Mouse (Mus musculus): ENCODE data around the gene Phrf1. TPM values are rescaled to one million over a fixed set of nuclear protein-coding genes. Genes with fewer than 3 reads are reported as not detected.
"Not testable (repeated sequence)": the region's sequence is repeated elsewhere in the genome, so short reads cannot be mapped to it uniquely, and the experiment has no call there.

The Phrf1 gene
- polyA plus RNA-seq, 1 experiment = 45.2 TPM

- TF ChIP-seq CTCF (IDR thresholded peaks at IDR 0.05; ENCODE audit: low read depth, low read length) (no peak), POLR2A (IDR thresholded peaks at IDR 0.05; ENCODE audit: borderline replicate concordance, low read depth, low read length) (no peak)
- Histone ChIP-seq H3K27ac (ENCODE audit: insufficient read depth, low read depth, low read length) (no peak overlapping the region), H3K4me3 (ENCODE audit: insufficient read depth, low read length) (no peak overlapping the region), H3K4me1 (ENCODE audit: control insufficient read depth, insufficient read depth, low read length) (peaks cover 10% of the 10 kb centered on the region)
Observed at GRCm38 (mm10) chr7:141231111-141231510, 2.5 kb downstream of the Phrf1 start.

- H3K4me3 ChIP-seq (ENCODE audit: insufficient read depth, low read length) = no peak overlapping the region
- no peak overlapping the region for H3K27ac ChIP-seq (ENCODE audit: insufficient read depth, low read depth, low read length)
- H3K4me1 ChIP-seq (ENCODE audit: control insufficient read depth, insufficient read depth, low read length) = peaks cover 10% of the 10 kb centered on the region
- TF ChIP-seq POLR2A (IDR thresholded peaks at IDR 0.05; ENCODE audit: borderline replicate concordance, low read depth, low read length) (no peak), CTCF (IDR thresholded peaks at IDR 0.05; ENCODE audit: low read depth, low read length) (no peak)
Observed at GRCm38 (mm10) chr7:141231551-141231950, 3.0 kb downstream of the Phrf1 start.

- not testable (repeated sequence) for H3K4me3 ChIP-seq (ENCODE audit: insufficient read depth, low read length); H3K27ac ChIP-seq (ENCODE audit: insufficient read depth, low read depth, low read length); H3K4me1 ChIP-seq (ENCODE audit: control insufficient read depth, insufficient read depth, low read length)
Observed at GRCm38 (mm10) chr7:141250486-141250885, 21.9 kb downstream of the Phrf1 start.

GRCm38 (mm10) chr7:141256159-141256558 is 27.6 kb downstream of the Phrf1 start:
- no peak for TF ChIP-seq CTCF (IDR thresholded peaks at IDR 0.05; ENCODE audit: low read depth, low read length)
- no peak for TF ChIP-seq POLR2A (IDR thresholded peaks at IDR 0.05; ENCODE audit: borderline replicate concordance, low read depth, low read length)
- Histone ChIP-seq H3K4me1 (ENCODE audit: control insufficient read depth, insufficient read depth, low read length) (no peaks in the 10 kb centered on the region), H3K4me3 (ENCODE audit: insufficient read depth, low read length) (no peak overlapping the region), H3K27ac (ENCODE audit: insufficient read depth, low read depth, low read length) (no peak overlapping the region)

- TF ChIP-seq POLR2A (IDR thresholded peaks at IDR 0.05; ENCODE audit: borderline replicate concordance, low read depth, low read length) = no peak
- TF ChIP-seq CTCF (IDR thresholded peaks at IDR 0.05; ENCODE audit: low read depth, low read length) = no peak
- Histone ChIP-seq H3K27ac (ENCODE audit: insufficient read depth, low read depth, low read length) (no peak overlapping the region), H3K4me1 (ENCODE audit: control insufficient read depth, insufficient read depth, low read length) (peaks cover 9% of the 10 kb centered on the region)
Observed at GRCm38 (mm10) chr7:141261480-141261879, 32.9 kb downstream of the Phrf1 start.

GRCm38 (mm10) chr7:141263640-141264039 is 35.1 kb downstream of the Phrf1 start:
- no peak overlapping the region for H3K4me3 ChIP-seq (ENCODE audit: insufficient read depth, low read length)
- no peak overlapping the region for H3K27ac ChIP-seq (ENCODE audit: insufficient read depth, low read depth, low read length)
- peaks cover 17% of the 10 kb centered on the region for H3K4me1 ChIP-seq (ENCODE audit: control insufficient read depth, insufficient read depth, low read length)
- TF ChIP-seq POLR2A (IDR thresholded peaks at IDR 0.05; ENCODE audit: borderline replicate concordance, low read depth, low read length) (no peak), CTCF (IDR thresholded peaks at IDR 0.05; ENCODE audit: low read depth, low read length) (no peak)

More at GRCm38 (mm10) chr7:141261480-141261879, 32.9 kb downstream of the Phrf1 start:
- H3K4me3 ChIP-seq (ENCODE audit: insufficient read depth, low read length) = no peak overlapping the region

GRCm38 (mm10) chr7:141264041-141264700 is 35.6 kb downstream of the Phrf1 start:
- Histone ChIP-seq H3K4me3 (ENCODE audit: insufficient read depth, low read length) (no peak overlapping the region), H3K27ac (ENCODE audit: insufficient read depth, low read depth, low read length) (no peak overlapping the region), H3K4me1 (ENCODE audit: control insufficient read depth, insufficient read depth, low read length) (peaks cover 18% of the 10 kb centered on the region)
- TF ChIP-seq POLR2A (IDR thresholded peaks at IDR 0.05; ENCODE audit: borderline replicate concordance, low read depth, low read length) (no peak), CTCF (IDR thresholded peaks at IDR 0.05; ENCODE audit: low read depth, low read length) (no peak)

GRCm38 (mm10) chr7:141264761-141265410 is 36.3 kb downstream of the Phrf1 start:
- H3K4me1 ChIP-seq (ENCODE audit: control insufficient read depth, insufficient read depth, low read length) = peaks cover 23% of the 10 kb centered on the region
- TF ChIP-seq CTCF (IDR thresholded peaks at IDR 0.05; ENCODE audit: low read depth, low read length) (peak; percentile 35), POLR2A (IDR thresholded peaks at IDR 0.05; ENCODE audit: borderline replicate concordance, low read depth, low read length) (no peak)
- H3K27ac ChIP-seq (ENCODE audit: insufficient read depth, low read depth, low read length) = no peak overlapping the region
- peak overlapping the region; percentile 78 for H3K4me3 ChIP-seq (ENCODE audit: insufficient read depth, low read length)

- H3K4me1 ChIP-seq (ENCODE audit: control insufficient read depth, insufficient read depth, low read length) = peaks cover 23% of the 10 kb centered on the region
- no peak for TF ChIP-seq CTCF (IDR thresholded peaks at IDR 0.05; ENCODE audit: low read depth, low read length)
- TF ChIP-seq POLR2A (IDR thresholded peaks at IDR 0.05; ENCODE audit: borderline replicate concordance, low read depth, low read length) = no peak
- H3K27ac ChIP-seq (ENCODE audit: insufficient read depth, low read depth, low read length) = no peak overlapping the region
- H3K4me3 ChIP-seq (ENCODE audit: insufficient read depth, low read length) = peak overlapping the region; percentile 78
Observed at GRCm38 (mm10) chr7:141265411-141265738, 36.8 kb downstream of the Phrf1 start.

- TF ChIP-seq POLR2A (IDR thresholded peaks at IDR 0.05; ENCODE audit: borderline replicate concordance, low read depth, low read length) = no peak
- TF ChIP-seq CTCF (IDR thresholded peaks at IDR 0.05; ENCODE audit: low read depth, low read length) = no peak
- Histone ChIP-seq H3K4me1 (ENCODE audit: control insufficient read depth, insufficient read depth, low read length) (peaks cover 23% of the 10 kb centered on the region), H3K27ac (ENCODE audit: insufficient read depth, low read depth, low read length) (no peak within 1 kb of the TSS), H3K4me3 (ENCODE audit: insufficient read depth, low read length) (peak within 1 kb of the TSS; percentile 78)
Observed at GRCm38 (mm10) chr7:141265739-141266561, 37.4 kb downstream of the Phrf1 start, which contains the start of gene Irf7. Irf7 (minus strand) TSS chr7:141266481.
